Mouse (Mus musculus) midbrain, postnatal 0 days (tissue): ENCODE results near the gene Lrit2. TPM values are rescaled to one million over a fixed set of nuclear protein-coding genes. Genes with fewer than 3 reads are reported as not detected.

Source experiments
- ATAC-seq: fragments of 200-750 bp; cut with Nextera tagmentation; 2 replicates; pipeline ENCODE4 v1.8.0; 2017; ENCODE audit warnings: moderate number of reproducible peaks, mild to moderate bottlenecking, moderate TSS enrichment, moderate library complexity; ENCODE audit not compliant: low FRiP score
- DNase-seq: peaks from one replicate; pipeline ENCODE4 v3.0.0-alpha.2; 2015; ENCODE audit warnings: low spot score
- H3K27ac ChIP-seq: fragments of 300-500 bp; sonication (generic); 2 replicates; pipeline ENCODE4 v1.5.1; 2014; ENCODE audit warnings: low read depth, mild to moderate bottlenecking, low read length, mixed read lengths
- H3K27me3 ChIP-seq: fragments of 300-500 bp; sonication (generic); 2 replicates; pipeline ENCODE4 v1.6.1; 2014; ENCODE audit warnings: low read length, control low read depth, mixed read lengths; ENCODE audit not compliant: insufficient read depth
- H3K36me3 ChIP-seq: fragments of 300-500 bp; sonication (generic); 2 replicates; pipeline ENCODE4 v1.6.1; 2014; ENCODE audit warnings: low read length, control low read depth, mixed read lengths; ENCODE audit not compliant: insufficient read depth
- H3K4me1 ChIP-seq: fragments of 300-500 bp; sonication (generic); 2 replicates; pipeline ENCODE4 v1.6.1; 2014; ENCODE audit warnings: mild to moderate bottlenecking, control low read depth, antibody characterized with exemption, low read length, mixed read lengths; ENCODE audit not compliant: insufficient read depth
- H3K4me2 ChIP-seq: fragments of 300-500 bp; sonication (generic); 2 replicates; pipeline ENCODE4 v1.6.1; 2014; ENCODE audit warnings: low read depth, mild to moderate bottlenecking, low read length, mixed read lengths; ENCODE audit not compliant: poor library complexity, severe bottlenecking
- H3K4me3 ChIP-seq: fragments of 300-500 bp; sonication (generic); 2 replicates; pipeline ENCODE4 v1.5.1; 2014; ENCODE audit warnings: low read depth, mild to moderate bottlenecking, low read length, moderate library complexity
- H3K9ac ChIP-seq: fragments of 300-500 bp; sonication (generic); replicated peaks from 2 replicates; pipeline ENCODE4 v1.6.1; 2014; ENCODE audit warnings: mild to moderate bottlenecking, low read length, moderate library complexity, mixed read lengths; ENCODE audit not compliant: poor library complexity, severe bottlenecking
- H3K9me3 ChIP-seq: fragments of 300-500 bp; sonication (generic); 2 replicates; pipeline ENCODE4 v1.6.1; 2016; ENCODE audit warnings: low read length, control low read depth
- CTCF ChIP-seq: IDR thresholded peaks from 2 replicates; pipeline ENCODE4 v1.5.1; 2016; ENCODE audit warnings: antibody characterized with exemption, mild to moderate bottlenecking
- WGBS: fragments of 180-500 bp; shearing (Covaris S2); extraction: QIAGEN DNeasy Blood & Tissue Kit; methylation state at CpG from one replicate; pipeline ENCODE4 v1.1.7; 2014; 5-methylcytosine and 5-hydroxymethylcytosine counted together
- polyA plus RNA-seq: library from polyadenylated mRNA; unstranded; fragments of >200 nt; fragmentation: Nextera tagmentation; extraction: Ambion mirVana; gene quantifications from 2 replicates; pipeline ENCODE4 v1.2.1, GENCODE M21; 2015
- total RNA-seq: library from RNA; depleted of rRNA; stranded (reverse); fragments of >200 nt; gene quantifications from 2 replicates; pipeline ENCODE4 v1.2.3, GENCODE M21; 2014; rRNA removed

Lrit2 gene
- total RNA-seq (0.16 TPM in 1 of 2 replicates, not detected in the other), polyA plus RNA-seq (0.06 and 0.07 TPM in 2 replicates)

DNA sequence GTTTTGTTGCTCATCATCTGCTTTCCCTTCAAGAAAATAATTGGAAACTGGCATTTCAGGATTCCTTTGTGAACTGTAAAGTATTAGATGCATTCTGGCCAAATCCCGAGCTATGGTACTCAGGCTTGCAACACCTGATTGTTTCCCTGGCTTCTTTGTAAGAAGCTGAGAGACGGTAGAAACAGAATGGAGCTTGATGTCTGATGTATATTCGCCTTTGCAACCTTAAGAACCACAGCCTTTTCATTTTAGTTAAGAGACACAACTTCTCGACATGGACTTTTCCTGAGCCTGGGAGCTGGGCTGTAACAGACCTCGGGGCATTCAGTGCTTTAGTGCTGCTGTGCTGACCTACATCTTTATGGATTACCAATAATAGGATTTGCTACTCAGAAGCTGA lies at the start of gene Lrit2:
Gene Lrit2 (plus strand): TSS at position 301 of the 400 bp plus-strand sequence.
- ATAC-seq (no peak), DNase-seq (no peak)
- no peaks in the 10 kb centered on the region for H3K4me1 ChIP-seq
- TF ChIP-seq CTCF, result no peak
- H3K27me3 ChIP-seq, result no peaks in the 10 kb centered on the region
- H3K4me3 ChIP-seq, result no peak within 1 kb of the TSS
- H3K4me2 ChIP-seq, result no peak within 1 kb of the TSS
- WGBS, result 55% methylated on average over 5 of the region's 5 CpGs
- H3K9ac ChIP-seq, result no peak within 1 kb of the TSS
- H3K27ac ChIP-seq, result no peak within 1 kb of the TSS
- H3K36me3 ChIP-seq, result no peaks in the 10 kb centered on the region
- no peaks in the 10 kb centered on the region for H3K9me3 ChIP-seq

GRCm38 (mm10) chr14:37027248-37027933 lies 40.3 kb upstream of the Lrit2 start:
- H3K4me2 ChIP-seq, result no peak overlapping the region
- no peak for TF ChIP-seq CTCF
- DNase-seq (no peak), ATAC-seq (no peak)
- no peak overlapping the region for H3K9ac ChIP-seq
- H3K27me3 ChIP-seq, result no peaks in the 10 kb centered on the region
- no peak overlapping the region for H3K4me3 ChIP-seq
- H3K27ac ChIP-seq, result no peak overlapping the region
- 87% methylated on average over 4 of the region's 4 CpGs for WGBS
- no peaks in the 10 kb centered on the region for H3K36me3 ChIP-seq
- H3K4me1 ChIP-seq, result no peaks in the 10 kb centered on the region
- no peaks in the 10 kb centered on the region for H3K9me3 ChIP-seq

DNA sequence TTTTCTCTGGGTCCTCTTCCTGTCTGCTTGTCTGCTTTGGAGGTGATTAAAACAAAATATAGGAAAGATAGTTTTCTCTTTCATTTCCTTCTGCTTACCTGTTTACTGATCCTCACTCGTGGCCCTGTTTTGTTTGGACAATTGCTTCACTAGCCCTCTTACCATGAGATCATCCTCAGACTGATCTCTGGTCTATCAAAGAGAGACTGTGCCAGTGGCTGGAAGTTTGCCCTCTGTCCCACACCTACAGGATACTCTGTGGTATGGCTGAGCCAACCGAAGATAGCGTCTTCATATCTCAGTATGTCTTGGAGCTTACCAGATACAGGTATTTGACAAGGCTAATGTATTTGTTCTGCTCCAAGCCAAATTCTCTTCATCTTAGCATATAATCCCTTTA lies 39.8 kb upstream of the Lrit2 start:
- Histone ChIP-seq H3K4me2 (no peak overlapping the region), H3K4me1 (no peaks in the 10 kb centered on the region; the same call in 1 of the 2 replicates), H3K9ac (no peak overlapping the region), H3K36me3 (no peaks in the 10 kb centered on the region), H3K27ac (no peak overlapping the region), H3K9me3 (no peaks in the 10 kb centered on the region), H3K27me3 (no peaks in the 10 kb centered on the region), H3K4me3 (no peak overlapping the region)
- WGBS, result 88% methylated on average over 3 of the region's 3 CpGs
- ATAC-seq, result no peak
- no peak for TF ChIP-seq CTCF
- no peak for DNase-seq

GRCm38 (mm10) chr14:37028555-37028954 lies 39.2 kb upstream of the Lrit2 start:
- Histone ChIP-seq H3K36me3 (no peaks in the 10 kb centered on the region), H3K27me3 (no peaks in the 10 kb centered on the region), H3K4me3 (no peak overlapping the region), H3K9ac (no peak overlapping the region), H3K4me2 (no peak overlapping the region), H3K27ac (no peak overlapping the region), H3K9me3 (no peaks in the 10 kb centered on the region), H3K4me1 (no peaks in the 10 kb centered on the region; the same call in 1 of the 2 replicates)
- ATAC-seq (no peak), DNase-seq (peak; percentile 82)
- 70% methylated on average over 3 of the region's 3 CpGs for WGBS
- no peak for TF ChIP-seq CTCF

GRCm38 (mm10) chr14:37032481-37033104 lies 35.1 kb upstream of the Lrit2 start:
- H3K9ac ChIP-seq, result no peak overlapping the region
- peak; percentile 60; the same call in 1 of the 2 replicates for ATAC-seq
- no peak overlapping the region for H3K4me2 ChIP-seq
- no peak for TF ChIP-seq CTCF
- H3K9me3 ChIP-seq, result no peaks in the 10 kb centered on the region
- H3K4me1 ChIP-seq, result no peaks in the 10 kb centered on the region; the same call in 1 of the 2 replicates
- H3K36me3 ChIP-seq, result no peaks in the 10 kb centered on the region
- WGBS, result 59% methylated on average over 11 of the region's 11 CpGs
- no peak overlapping the region for H3K4me3 ChIP-seq
- H3K27ac ChIP-seq, result no peak overlapping the region
- DNase-seq, result peak; percentile 88
- H3K27me3 ChIP-seq, result no peaks in the 10 kb centered on the region

- WGBS, result 18% methylated on average over 7 of the region's 7 CpGs
- Histone ChIP-seq H3K27me3 (no peaks in the 10 kb centered on the region), H3K27ac (no peak overlapping the region), H3K36me3 (no peaks in the 10 kb centered on the region), H3K4me1 (no peaks in the 10 kb centered on the region; the same call in 1 of the 2 replicates), H3K4me3 (no peak overlapping the region), H3K9me3 (no peaks in the 10 kb centered on the region), H3K9ac (no peak overlapping the region), H3K4me2 (no peak overlapping the region)
- peak; percentile 89 for DNase-seq
- peak; percentile 98 for TF ChIP-seq CTCF
- ATAC-seq, result peak; percentile 67
These were observed 34.5 kb upstream of the Lrit2 start for GRCm38 (mm10) chr14:37033241-37033640.
